Mouse (Mus musculus) forebrain, embryonic 13.5 days (tissue): ENCODE results near the gene Gabrb1. TPM values are rescaled to one million over a fixed set of nuclear protein-coding genes. Genes with fewer than 3 reads are reported as not detected.

Experiments used
- ATAC-seq: fragments of 200-750 bp; cut with Nextera tagmentation; 2 replicates; pipeline ENCODE4 v1.8.0; 2017
- H3K27ac ChIP-seq: fragments of 300-500 bp; sonication (generic); 2 replicates; pipeline ENCODE4 v1.5.1; 2015; ENCODE audit warnings: inconsistent platforms, mild to moderate bottlenecking, moderate library complexity
- H3K27me3 ChIP-seq: fragments of 300-500 bp; sonication (generic); 2 replicates; pipeline ENCODE4 v1.6.1; 2015; ENCODE audit warnings: mild to moderate bottlenecking, inconsistent platforms
- H3K36me3 ChIP-seq: fragments of 300-500 bp; sonication (generic); 2 replicates; pipeline ENCODE4 v1.6.1; 2015; ENCODE audit warnings: mild to moderate bottlenecking, inconsistent platforms; ENCODE audit not compliant: poor library complexity, severe bottlenecking
- H3K4me1 ChIP-seq: fragments of 300-500 bp; sonication (generic); 2 replicates; pipeline ENCODE4 v1.6.1; 2015; ENCODE audit warnings: inconsistent platforms
- H3K4me2 ChIP-seq: fragments of 300-500 bp; sonication (generic); 2 replicates; pipeline ENCODE4 v1.6.1; 2015; ENCODE audit warnings: inconsistent platforms, mild to moderate bottlenecking, moderate library complexity
- H3K4me3 ChIP-seq: fragments of 300-500 bp; sonication (generic); 2 replicates; pipeline ENCODE4 v1.5.1; 2015; ENCODE audit warnings: mild to moderate bottlenecking, inconsistent platforms
- H3K9ac ChIP-seq: fragments of 300-500 bp; sonication (generic); 2 replicates; pipeline ENCODE4 v1.6.1; 2015; ENCODE audit warnings: mild to moderate bottlenecking, inconsistent platforms
- H3K9me3 ChIP-seq: fragments of 300-500 bp; sonication (generic); replicated peaks from 2 replicates; pipeline ENCODE4 v1.6.1; 2016; ENCODE audit warnings: inconsistent platforms
- WGBS: fragments of 180-500 bp; shearing (Covaris S2); methylation state at CpG from one replicate; pipeline ENCODE4 v1.1.7; 2015; 5-methylcytosine and 5-hydroxymethylcytosine counted together
- polyA plus RNA-seq: library from polyadenylated mRNA; unstranded; fragments of >200 nt; fragmentation: Nextera tagmentation; extraction: Ambion mirVana; gene quantifications from 2 replicates; pipeline ENCODE4 v1.2.1, GENCODE M21; 2015

Gene Gabrb1
- polyA plus RNA-seq, 1 experiment from 2014 or later = 4.8 TPM

GRCm38 (mm10) chr5:71970140-71970800 lies 312.4 kb downstream of the Gabrb1 start:
- Histone ChIP-seq H3K4me2 (no peak overlapping the region), H3K9ac (no peak overlapping the region), H3K27ac (0 out of 2 replicates have a peak overlapping the region, but pooled peaks have one; percentile 25), H3K4me3 (no peak overlapping the region), H3K4me1 (peaks cover 11% of the 10 kb centered on the region; the same call in 1 of the 2 replicates), H3K36me3 (no peaks in the 10 kb centered on the region), H3K27me3 (no peaks in the 10 kb centered on the region), H3K9me3 (no peaks in the 10 kb centered on the region)
- ATAC-seq = peak; percentile 62
- WGBS = 30% methylated on average over 8 of the region's 8 CpGs

- Histone ChIP-seq H3K9me3 (no peaks in the 10 kb centered on the region), H3K36me3 (no peaks in the 10 kb centered on the region), H3K4me2 (no peak overlapping the region), H3K4me1 (peaks cover 23% of the 10 kb centered on the region), H3K9ac (no peak overlapping the region), H3K27me3 (no peaks in the 10 kb centered on the region), H3K4me3 (no peak overlapping the region), H3K27ac (no peak overlapping the region)
- 84% methylated on average over 5 of the region's 5 CpGs for WGBS
- ATAC-seq = no peak
These were observed 314.9 kb downstream of the Gabrb1 start for GRCm38 (mm10) chr5:71972831-71973230.

- Histone ChIP-seq H3K36me3 (no peaks in the 10 kb centered on the region), H3K4me1 (peaks cover 11% of the 10 kb centered on the region), H3K9ac (no peak overlapping the region), H3K4me3 (no peak overlapping the region), H3K27me3 (no peaks in the 10 kb centered on the region), H3K4me2 (no peak overlapping the region), H3K27ac (peak overlapping the region; percentile 52), H3K9me3 (no peaks in the 10 kb centered on the region)
- WGBS = 77% methylated on average over 4 of the region's 4 CpGs
- peak; percentile 25 for ATAC-seq
These were observed 318.2 kb downstream of the Gabrb1 start for GRCm38 (mm10) chr5:71976133-71976532.

- Histone ChIP-seq H3K4me2 (no peak overlapping the region; the same call in 1 of the 2 replicates), H3K9me3 (no peaks in the 10 kb centered on the region), H3K27me3 (no peaks in the 10 kb centered on the region), H3K4me3 (no peak overlapping the region), H3K27ac (peak overlapping the region; percentile 52), H3K4me1 (peaks cover 11% of the 10 kb centered on the region), H3K9ac (no peak overlapping the region), H3K36me3 (no peaks in the 10 kb centered on the region)
- 14% methylated on average over 5 of the region's 5 CpGs for WGBS
- peak; percentile 97 for ATAC-seq
These were observed 318.7 kb downstream of the Gabrb1 start for GRCm38 (mm10) chr5:71976571-71977061.

- no peak overlapping the region for H3K4me3 ChIP-seq
- WGBS = 61% methylated on average over 1 of the region's 1 CpGs
- no peak overlapping the region for H3K9ac ChIP-seq
- no peaks in the 10 kb centered on the region for H3K9me3 ChIP-seq
- ATAC-seq = peak; percentile 54
- H3K27ac ChIP-seq = peak overlapping the region; percentile 57
- H3K4me1 ChIP-seq = 0 out of 2 replicates have a peak, but pooled peaks cover 6% of the 10 kb centered on the region
- H3K27me3 ChIP-seq = no peaks in the 10 kb centered on the region
- H3K36me3 ChIP-seq = no peaks in the 10 kb centered on the region
- H3K4me2 ChIP-seq = no peak overlapping the region
These were observed 328.6 kb downstream of the Gabrb1 start for GRCm38 (mm10) chr5:71986561-71986960.

- Histone ChIP-seq H3K9ac (no peak overlapping the region), H3K9me3 (no peaks in the 10 kb centered on the region), H3K27me3 (no peaks in the 10 kb centered on the region), H3K4me3 (no peak overlapping the region), H3K4me1 (0 out of 2 replicates have a peak, but pooled peaks cover 6% of the 10 kb centered on the region), H3K27ac (peak overlapping the region; percentile 57), H3K36me3 (no peaks in the 10 kb centered on the region), H3K4me2 (no peak overlapping the region)
- peak; percentile 95 for ATAC-seq
- WGBS = 37% methylated on average over 5 of the region's 5 CpGs
These were observed 329.1 kb downstream of the Gabrb1 start for GRCm38 (mm10) chr5:71986983-71987398.

- H3K4me3 ChIP-seq = no peak overlapping the region
- no peak overlapping the region for H3K9ac ChIP-seq
- WGBS = 68% methylated on average over 4 of the region's 4 CpGs
- H3K4me1 ChIP-seq = no peaks in the 10 kb centered on the region
- no peaks in the 10 kb centered on the region for H3K27me3 ChIP-seq
- no peaks in the 10 kb centered on the region for H3K9me3 ChIP-seq
- ATAC-seq = no peak
- no peaks in the 10 kb centered on the region for H3K36me3 ChIP-seq
- H3K27ac ChIP-seq = no peak overlapping the region
- no peak overlapping the region for H3K4me2 ChIP-seq
These were observed 341.6 kb downstream of the Gabrb1 start for GRCm38 (mm10) chr5:71999466-71999865.

- ATAC-seq = no peak
- no peak overlapping the region for H3K9ac ChIP-seq
- no peak overlapping the region for H3K4me3 ChIP-seq
- no peaks in the 10 kb centered on the region for H3K9me3 ChIP-seq
- H3K27ac ChIP-seq = no peak overlapping the region
- no peaks in the 10 kb centered on the region for H3K4me1 ChIP-seq
- no peaks in the 10 kb centered on the region for H3K36me3 ChIP-seq
- WGBS = 86% methylated on average over 3 of the region's 3 CpGs
- H3K4me2 ChIP-seq = no peak overlapping the region
- no peaks in the 10 kb centered on the region for H3K27me3 ChIP-seq
These were observed 346.0 kb downstream of the Gabrb1 start for GRCm38 (mm10) chr5:72003811-72004435.

- ATAC-seq = peak; percentile 62
- Histone ChIP-seq H3K27me3 (no peaks in the 10 kb centered on the region), H3K9me3 (no peaks in the 10 kb centered on the region), H3K36me3 (no peaks in the 10 kb centered on the region), H3K9ac (no peak overlapping the region), H3K27ac (no peak overlapping the region), H3K4me3 (no peak overlapping the region), H3K4me2 (no peak overlapping the region), H3K4me1 (no peaks in the 10 kb centered on the region)
These were observed 379.0 kb downstream of the Gabrb1 start for GRCm38 (mm10) chr5:72036954-72037353.

GRCm38 (mm10) chr5:72043226-72044151 lies 385.6 kb downstream of the Gabrb1 start:
- H3K36me3 ChIP-seq = no peaks in the 10 kb centered on the region
- H3K27me3 ChIP-seq = no peaks in the 10 kb centered on the region
- no peaks in the 10 kb centered on the region for H3K4me1 ChIP-seq
- no peak overlapping the region for H3K27ac ChIP-seq
- no peak overlapping the region for H3K9ac ChIP-seq
- no peak for ATAC-seq
- H3K4me2 ChIP-seq = no peak overlapping the region
- H3K9me3 ChIP-seq = no peaks in the 10 kb centered on the region
- no peak overlapping the region for H3K4me3 ChIP-seq
- 91% methylated on average over 12 of the region's 12 CpGs for WGBS

GRCm38 (mm10) chr5:72046261-72046660 lies 388.3 kb downstream of the Gabrb1 start:
- Histone ChIP-seq H3K9ac (no peak overlapping the region), H3K9me3 (no peaks in the 10 kb centered on the region), H3K4me2 (no peak overlapping the region), H3K36me3 (no peaks in the 10 kb centered on the region), H3K27ac (no peak overlapping the region), H3K27me3 (no peaks in the 10 kb centered on the region), H3K4me3 (no peak overlapping the region), H3K4me1 (no peaks in the 10 kb centered on the region)
- peak; percentile 72; the same call in 1 of the 2 replicates for ATAC-seq
- 71% methylated on average over 2 of the region's 2 CpGs for WGBS

GRCm38 (mm10) chr5:72064079-72064478 lies 406.2 kb downstream of the Gabrb1 start:
- Histone ChIP-seq H3K27ac (no peak overlapping the region), H3K36me3 (no peaks in the 10 kb centered on the region), H3K4me3 (no peak overlapping the region), H3K27me3 (no peaks in the 10 kb centered on the region), H3K9ac (no peak overlapping the region), H3K4me2 (no peak overlapping the region), H3K4me1 (no peaks in the 10 kb centered on the region), H3K9me3 (no peaks in the 10 kb centered on the region)
- no peak for ATAC-seq
- WGBS = 71% methylated on average over 1 of the region's 1 CpGs
